Mouse (Mus musculus) gastrocnemius, postnatal 14 days (tissue): Measurements from ENCODE around the gene Shisa8. TPM values are rescaled to one million over a fixed set of nuclear protein-coding genes. Genes with fewer than 3 reads are reported as not detected.

Experiments used
- DNase-seq: peaks from one replicate; pipeline ENCODE4 v3.0.0; 2021; ENCODE audit warnings: mixed read lengths
- intact Hi-C: fragments of 180-260 bp; cut with DNase I; formaldehyde crosslinking; loops from one replicate; pipeline ENCODE4 v1.15.1; 2025; ENCODE audit warnings: low total_unique reads
- total RNA-seq, 2 experiments: library from RNA; stranded (reverse); gene quantifications; 2 replicates each; pipeline ENCODE4 v1.2.3; 2021

Gene Shisa8
- total RNA-seq, 2 experiments from 2014 or later = 0.08 TPM; not detected in 1

DNA sequence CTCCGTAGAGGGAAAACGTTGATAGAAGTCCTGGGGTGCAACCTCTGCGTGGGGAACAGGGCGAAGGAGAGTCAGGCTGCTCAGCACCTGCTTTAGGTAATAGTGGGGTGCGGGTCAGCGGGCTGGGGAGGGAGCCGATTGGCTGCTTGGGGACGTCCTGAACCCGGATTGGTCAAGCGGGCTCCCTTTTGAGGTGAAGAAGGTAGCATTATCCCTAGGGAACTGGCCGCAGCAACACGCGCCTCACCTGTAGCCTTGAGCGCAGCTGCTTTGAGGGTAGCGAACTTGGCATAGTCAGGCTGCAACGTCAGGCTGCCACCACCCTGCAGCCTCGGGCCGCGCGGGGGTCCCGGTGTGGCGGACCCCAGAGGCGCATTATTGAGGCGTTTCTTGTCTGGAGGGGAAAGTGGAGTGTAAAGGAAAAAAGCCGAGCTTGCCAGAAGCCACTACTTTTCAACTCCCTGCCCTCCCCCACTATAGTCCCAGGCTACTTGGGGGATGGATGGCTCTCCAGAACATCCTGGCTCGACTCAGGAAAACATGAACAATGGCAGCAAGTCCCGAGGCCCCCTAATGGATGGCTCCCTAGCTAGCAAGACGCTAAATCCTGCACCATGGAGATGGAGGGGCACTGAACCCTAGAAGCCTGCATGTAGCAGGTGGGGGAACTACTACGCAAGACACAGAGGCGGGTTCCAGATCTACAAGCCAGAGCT is 5.0 kb downstream of the Shisa8 start:
- intact Hi-C loops = no loop called here
- no peak for DNase-seq

DNA sequence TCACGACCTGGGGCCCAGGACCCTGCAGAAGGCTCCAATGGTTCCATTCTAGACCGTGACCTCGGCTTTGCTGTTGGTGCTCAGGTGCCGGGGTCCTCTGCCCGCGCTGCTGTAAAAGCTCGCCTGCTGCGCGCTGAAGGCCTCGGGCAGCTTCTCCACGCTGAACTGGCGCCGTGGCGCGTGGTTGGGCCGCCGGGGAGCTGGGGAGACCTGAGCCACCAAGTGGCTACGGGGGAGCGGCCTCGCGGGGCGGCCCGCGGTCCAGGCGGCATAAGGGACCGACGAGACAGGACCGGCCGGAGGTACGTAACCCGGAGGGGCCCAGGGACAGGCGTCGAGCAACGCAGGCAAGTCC is 5.5 kb downstream of the Shisa8 start:
- no peak for DNase-seq
- intact Hi-C loops = no loop called here

DNA sequence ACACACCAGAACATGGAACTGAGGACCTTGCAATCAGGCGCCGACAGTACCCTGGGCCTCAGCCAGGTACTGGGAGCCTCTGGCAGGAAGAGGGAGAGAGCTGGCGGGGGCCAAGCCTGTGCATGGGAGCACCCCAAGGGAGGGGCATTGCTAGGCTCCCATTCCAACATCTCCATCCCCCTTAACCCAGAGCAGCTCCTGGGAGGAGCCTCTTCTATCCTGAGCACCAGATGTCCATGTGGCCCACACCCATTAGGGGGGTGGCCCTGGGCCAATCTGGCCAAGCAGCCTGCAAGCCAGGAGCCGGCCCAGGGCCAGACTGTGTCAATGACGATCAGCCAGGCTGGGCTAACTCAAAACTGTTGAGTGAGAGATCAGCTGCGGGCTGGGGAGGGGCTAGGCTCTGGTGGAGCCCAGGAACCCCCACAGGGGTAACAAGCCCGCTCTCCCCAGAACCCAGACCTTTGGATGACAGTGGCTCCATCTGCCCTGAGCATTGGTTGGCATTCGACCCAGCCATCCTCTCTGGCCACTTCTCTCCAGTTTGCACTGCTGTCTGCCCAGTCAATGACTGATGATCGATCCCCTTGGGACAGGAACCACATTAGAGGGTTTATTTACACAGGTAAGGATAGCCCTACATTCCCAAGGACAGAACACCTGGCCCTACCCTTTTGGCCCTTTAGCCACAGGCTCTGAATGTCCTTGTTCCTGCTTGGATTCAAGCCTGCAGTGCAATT is 6.1 kb downstream of the Shisa8 start:
- DNase-seq = peak; percentile 92
- intact Hi-C loops = no loop called here

DNA sequence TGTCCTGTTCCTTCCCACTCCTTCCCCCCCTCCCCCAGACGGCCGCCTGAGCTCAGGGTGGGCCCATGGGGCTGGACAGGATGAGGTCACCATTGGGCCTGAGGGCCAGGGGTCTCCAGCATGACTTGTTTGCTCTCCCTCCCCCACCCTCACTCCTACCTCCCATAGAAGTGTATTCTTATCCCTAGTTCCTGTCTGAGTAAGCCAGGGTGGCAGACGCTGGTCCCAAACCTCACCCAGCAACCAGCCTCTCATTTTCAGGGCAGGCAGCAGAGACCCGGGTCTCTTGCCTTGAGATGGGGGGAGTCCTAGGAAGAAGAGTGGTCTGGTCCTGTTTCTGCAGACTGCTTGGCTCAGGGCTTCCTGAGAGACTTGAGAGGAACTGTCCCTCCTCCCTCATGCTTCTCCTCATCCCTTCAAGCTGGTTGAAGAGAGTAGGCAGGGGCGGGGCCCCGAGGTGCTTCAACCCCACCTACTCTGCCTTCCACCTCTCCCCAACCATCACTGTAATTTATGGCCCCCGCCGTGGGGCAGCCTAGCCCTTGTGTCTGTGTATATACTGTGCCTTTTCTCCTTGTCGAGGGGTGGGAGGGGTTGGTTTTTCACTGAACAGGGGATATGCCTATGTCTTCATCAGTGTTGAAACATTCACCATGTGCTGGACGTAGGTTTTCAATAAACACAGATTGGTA is 7.8 kb downstream of the Shisa8 start:
- DNase-seq = no peak
- intact Hi-C loops = no loop called here

DNA sequence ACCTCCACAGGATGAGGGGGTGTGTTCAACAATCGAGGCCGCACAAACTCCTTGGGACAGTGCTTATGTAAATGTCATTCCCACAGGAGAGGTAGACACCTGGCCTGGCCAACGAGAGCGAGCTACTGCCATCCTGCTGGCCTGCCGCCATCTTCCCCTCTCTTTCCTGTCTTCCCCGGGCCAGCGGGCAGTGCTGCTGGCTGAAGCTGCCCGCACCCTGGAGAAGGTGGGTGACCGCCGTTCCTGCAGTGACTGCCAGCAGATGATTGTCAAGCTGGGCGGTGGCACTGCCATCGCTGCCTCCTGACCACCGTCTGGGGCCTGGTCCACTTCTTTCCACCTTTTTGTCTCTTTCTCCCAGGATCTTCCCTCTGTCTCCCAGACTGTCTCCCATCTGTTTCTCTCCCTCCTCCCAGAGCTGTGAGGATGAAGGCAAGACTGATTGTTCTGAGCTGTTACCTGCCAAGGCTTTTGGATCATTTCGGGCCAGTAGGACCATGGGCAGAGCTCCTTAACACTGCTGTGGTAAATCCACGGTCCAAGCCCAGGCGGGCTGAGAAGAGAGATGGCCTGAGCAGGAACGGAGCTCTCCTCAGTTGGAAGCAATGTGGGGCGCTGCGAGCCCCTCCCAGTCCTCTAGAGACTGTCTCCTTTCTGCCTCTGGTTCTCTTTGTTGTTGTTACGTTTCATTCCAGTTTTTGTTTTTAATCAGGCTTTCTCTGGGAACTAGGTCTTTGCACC is 8.8 kb downstream of the Shisa8 start:
- DNase-seq = no peak
- intact Hi-C loops = no loop called here

DNA sequence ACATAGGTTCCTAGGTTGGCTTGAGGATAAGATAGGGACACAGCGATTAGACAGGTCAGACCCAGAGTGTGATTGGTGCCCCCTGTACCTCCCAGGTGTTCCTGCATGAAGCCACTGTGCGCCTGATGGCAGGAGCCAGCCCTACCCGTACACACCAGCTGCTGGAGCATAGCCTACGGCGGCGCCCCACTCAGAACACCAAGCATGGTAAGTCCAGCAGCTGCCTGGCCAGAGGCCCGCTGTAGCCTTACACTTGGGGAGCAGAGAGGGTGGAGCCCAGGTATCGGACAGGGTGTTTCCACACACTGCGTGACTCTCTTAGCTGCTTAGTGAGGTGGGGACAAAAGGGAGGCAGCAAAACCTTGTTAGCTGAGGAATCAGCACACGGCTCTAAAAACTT is 9.5 kb downstream of the Shisa8 start:
- no peak for DNase-seq
- intact Hi-C loops = no loop called here

DNA sequence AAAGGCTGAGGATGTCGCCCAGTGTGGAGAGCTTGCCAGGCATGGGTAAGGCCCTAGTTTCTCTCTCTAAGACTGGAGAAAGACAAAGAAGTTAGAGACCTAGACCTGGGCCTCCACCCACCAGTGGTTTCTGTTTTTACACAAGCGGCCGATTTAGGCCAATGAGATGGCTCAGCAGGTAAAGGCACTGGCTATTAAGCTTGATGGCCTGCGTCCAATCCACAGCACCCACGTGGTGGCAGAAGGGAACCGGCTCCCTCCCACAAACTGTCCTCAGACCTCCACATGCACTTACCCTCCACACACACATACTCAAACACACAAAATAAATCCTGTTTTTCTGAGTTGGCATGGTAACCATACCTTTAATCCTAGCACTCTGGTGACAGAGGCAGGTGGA is 10.5 kb downstream of the Shisa8 start:
- intact Hi-C loops = no loop called here
- no peak for DNase-seq

DNA sequence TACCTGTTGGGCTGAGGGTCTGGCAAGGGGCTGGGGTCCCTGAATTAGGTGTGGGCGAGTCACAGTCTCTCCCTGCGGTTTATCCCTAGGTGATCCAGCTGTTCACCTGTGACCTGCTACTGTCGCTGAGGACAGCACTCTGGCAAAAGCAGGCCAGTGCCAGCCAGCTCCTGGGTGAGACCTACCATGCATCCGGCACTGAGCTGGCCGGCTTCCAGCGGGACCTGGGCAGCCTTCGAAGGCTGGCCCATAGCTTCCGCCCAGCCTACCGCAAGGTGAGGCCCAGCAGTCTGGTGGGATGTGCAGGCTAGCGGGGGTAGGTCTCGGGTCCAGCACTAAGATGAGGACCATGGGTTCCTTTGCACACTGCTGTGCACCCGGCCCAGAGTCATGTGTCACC is 13.1 kb downstream of the Shisa8 start:
- DNase-seq = no peak

DNA sequence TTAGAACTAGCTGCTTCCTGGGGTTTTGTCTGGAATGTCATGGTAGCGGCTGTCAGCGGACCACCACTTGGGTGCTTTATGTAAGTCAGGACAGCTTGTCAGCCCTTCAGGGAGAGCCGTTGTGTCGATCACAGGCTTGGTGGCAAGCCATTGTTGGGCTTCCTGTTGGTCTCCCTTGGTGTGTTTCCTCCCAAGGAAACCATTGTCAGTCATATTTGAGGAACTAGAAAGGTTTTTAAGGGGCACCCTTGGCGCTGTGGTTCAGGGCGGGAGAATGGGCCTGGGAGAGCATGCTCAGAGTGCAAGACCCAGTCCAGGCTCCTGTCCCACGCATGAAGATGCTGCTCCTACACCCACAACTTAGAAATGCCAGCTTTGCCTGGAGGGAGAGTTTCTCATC is 14.3 kb downstream of the Shisa8 start:
- no peak for DNase-seq
- intact Hi-C loops = no loop called here

More for the DNA sequence above, 13.1 kb downstream of the Shisa8 start:
- intact Hi-C loops = no loop called here

DNA sequence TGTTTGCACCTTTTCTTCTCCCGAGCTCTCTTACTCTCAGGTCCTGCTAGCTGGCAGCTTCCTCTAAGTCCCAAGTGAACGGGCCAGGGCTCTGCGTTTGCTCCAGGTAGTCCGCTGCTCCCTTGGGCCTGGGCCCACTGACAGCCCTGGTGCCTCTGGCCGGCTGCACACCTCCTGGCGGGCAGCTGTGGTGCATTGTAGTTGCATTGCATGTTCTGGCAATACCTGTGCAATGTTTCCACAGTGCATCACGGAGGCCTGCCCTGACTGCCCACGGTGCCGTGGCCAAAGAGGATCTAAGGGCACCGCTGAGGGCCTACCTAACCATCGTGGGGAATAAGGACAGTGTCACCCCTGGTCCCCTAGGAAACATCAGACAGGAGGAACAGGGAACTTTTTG is 14.7 kb downstream of the Shisa8 start:
- intact Hi-C loops = no loop called here
- no peak for DNase-seq

DNA sequence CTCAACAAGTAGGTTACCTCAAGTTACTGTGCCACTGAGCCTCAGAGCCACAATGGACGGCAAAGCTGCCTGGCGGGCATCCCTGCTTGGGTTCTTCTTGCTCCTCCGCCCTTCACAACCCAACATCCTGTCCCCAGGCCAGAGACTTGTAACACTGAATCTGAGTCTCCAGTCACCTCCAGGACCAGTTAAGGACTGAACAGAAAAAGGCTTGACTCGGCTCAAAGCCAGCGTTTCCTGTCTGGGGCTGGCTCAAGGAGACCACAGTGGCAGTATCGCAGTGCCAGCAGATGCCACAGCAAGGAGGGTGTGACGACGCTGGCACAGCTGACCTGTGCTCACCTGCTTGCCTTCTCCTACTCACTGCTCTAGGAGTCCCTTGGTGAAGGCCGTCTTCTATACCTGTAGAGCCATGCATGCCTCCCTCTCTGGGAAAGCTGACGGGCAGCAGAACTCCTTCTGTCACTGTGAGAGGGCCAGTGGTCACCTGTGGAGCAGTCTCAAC is 15.3 kb downstream of the Shisa8 start:
- no peak for DNase-seq
- intact Hi-C loops = no loop called here

DNA sequence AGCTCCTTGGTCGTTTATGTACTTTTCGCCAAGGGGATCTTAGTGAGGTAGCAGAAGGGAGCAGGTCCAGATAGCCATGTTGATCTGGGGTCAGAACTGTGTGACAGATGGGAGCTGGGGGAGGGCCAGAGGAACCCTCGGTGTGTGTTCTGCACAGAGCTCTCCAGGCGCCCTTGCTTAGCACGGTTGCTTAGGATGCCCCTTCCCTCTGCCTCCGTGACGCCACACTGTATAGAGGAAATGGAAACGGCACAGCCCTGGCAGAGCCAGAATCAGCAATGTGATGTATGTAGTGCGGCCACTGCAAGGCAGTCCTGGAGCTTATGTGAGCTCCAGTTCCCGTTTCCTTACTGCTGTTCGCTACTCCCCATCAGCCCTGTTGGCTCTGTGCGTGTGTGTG is 16.3 kb downstream of the Shisa8 start:
- intact Hi-C loops = no loop called here
- no peak for DNase-seq

DNA sequence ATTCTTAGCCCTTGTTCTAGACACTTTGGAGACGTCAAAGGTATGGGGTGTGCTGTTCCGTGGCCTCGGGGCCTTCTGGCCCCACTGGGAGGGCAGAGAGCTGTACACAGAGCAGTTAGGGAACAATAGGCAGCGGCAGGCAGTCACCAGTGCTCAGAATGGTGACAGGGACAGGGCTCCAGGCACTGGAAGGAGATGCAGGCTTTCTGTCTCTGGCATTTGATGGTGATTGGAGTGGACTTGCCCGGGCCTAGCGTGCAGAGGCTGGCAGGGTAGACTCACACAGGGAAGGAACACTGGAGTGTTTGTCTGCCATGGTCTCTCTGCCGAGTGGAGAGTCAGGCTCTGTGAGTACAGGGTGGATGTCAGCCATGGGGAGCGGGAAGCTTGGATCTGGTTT is 20.0 kb downstream of the Shisa8 start:
- intact Hi-C loops = no loop called here
- DNase-seq = no peak

DNA sequence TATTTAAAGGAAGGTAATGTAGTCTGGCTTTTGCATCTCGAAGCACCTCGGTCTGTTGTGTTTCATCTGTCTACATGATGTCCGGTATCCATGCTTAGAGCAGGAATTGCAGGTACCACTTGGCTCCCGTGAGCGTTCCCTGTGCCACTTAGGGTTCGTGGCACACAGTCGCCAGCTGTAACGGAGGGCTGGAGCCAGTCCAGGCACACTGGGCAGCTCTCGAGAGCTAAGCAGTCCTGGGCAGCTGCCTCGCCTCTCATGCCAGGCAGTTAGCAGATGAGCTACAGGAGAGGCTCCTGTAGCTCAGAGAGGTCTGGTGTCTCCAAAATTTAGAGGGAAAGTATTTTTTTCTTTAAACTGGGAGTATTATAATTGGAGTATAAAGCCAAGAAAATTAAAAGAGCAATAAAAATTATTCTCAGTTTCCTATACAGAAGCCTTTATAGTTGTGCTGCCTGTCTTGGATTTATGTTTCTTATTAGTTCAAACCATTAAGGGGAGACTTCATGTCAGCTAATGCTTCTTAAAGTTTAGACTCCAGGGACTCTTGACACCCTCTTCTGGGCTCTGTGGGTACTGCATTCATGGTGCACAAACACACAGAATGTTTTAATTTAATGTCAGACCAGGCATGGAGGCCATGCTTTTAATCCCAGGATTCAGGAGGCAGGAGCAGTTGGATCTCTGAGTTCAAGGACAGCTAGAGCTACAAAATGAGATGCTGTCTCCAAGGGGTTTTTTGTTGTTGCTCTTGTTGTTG is 24.0 kb downstream of the Shisa8 start:
- intact Hi-C loops = no loop called here
- peak; percentile 80 for DNase-seq

DNA sequence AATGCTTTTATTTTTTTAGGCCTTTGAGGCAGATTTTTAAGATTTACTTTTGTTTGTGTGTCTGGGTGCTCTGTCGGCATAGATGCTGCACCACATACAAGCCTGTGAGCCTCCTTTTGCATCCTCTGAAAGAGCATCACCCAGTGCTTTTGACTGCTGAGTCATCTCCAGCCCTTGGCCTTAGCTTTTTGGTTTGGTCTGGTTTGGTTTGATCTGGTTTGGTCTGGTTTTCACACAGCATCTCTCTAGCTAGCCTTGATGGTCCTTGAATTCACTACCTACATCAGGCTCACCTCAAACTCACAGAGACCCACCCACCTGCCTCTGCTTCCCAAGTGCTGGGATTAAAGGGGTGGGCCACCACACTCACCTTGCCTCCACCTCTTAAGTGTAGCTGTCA is 24.7 kb downstream of the Shisa8 start:
- no peak for DNase-seq
- intact Hi-C loops = no loop called here

DNA sequence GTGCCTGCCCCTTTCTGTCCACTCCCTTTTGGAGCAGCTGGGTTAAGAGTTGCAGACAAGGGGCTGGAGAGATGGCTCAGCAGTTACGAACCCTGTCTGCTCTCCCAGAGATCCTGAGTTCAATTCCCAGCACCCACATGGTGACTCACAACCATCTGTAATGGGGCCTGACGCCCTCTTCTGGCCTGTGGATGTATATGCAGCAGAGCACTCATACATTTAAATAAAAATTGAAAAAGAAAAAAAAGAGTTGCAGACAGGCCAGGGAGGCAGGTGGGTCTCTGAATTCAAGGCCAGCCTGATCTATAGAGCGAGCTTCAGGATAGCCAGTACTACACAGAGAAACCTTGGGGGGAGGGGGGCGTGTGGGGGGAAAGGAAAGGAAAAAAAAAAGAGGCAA is 25.2 kb downstream of the Shisa8 start:
- intact Hi-C loops = no loop called here
- no peak for DNase-seq

DNA sequence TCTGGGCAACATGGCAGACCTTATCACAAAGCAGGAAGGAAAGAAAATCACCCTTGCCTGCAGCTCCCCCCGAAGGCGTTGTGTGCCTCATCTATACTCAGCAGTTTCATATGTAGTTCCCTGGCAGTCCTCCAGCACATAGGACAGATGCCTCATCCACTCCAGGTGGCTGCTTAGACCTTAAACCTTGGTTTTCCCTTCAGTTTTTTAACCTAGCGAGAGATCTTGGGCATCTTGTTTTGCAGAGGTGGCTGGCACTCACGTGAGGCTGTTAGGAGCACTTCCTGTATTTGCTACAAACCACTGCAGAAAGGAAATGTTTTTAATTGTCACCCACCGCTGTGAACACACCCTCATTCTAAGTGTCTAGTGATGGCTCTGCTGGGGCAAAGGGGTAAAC is 25.7 kb downstream of the Shisa8 start:
- intact Hi-C loops = no loop called here
- DNase-seq = no peak

DNA sequence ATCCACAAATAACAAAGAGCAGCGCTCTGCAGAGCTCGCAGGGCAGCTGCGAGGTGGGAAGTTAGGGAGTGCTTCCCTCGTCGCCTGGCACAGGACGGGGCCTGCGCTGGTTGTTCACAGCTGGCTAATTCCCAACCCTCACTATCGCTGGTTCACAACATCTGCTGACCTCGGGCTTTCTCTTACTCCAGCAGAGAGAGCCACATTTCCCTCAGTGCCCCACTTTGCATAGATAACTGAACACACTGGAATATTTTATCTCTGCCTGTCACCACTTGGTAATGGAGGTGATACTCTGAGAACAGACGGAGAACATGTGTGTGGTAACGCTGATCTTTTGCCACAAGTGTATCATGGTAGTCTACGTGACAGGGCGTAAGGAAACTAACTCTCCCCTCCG is 26.5 kb downstream of the Shisa8 start:
- DNase-seq = no peak
- intact Hi-C loops = no loop called here

DNA sequence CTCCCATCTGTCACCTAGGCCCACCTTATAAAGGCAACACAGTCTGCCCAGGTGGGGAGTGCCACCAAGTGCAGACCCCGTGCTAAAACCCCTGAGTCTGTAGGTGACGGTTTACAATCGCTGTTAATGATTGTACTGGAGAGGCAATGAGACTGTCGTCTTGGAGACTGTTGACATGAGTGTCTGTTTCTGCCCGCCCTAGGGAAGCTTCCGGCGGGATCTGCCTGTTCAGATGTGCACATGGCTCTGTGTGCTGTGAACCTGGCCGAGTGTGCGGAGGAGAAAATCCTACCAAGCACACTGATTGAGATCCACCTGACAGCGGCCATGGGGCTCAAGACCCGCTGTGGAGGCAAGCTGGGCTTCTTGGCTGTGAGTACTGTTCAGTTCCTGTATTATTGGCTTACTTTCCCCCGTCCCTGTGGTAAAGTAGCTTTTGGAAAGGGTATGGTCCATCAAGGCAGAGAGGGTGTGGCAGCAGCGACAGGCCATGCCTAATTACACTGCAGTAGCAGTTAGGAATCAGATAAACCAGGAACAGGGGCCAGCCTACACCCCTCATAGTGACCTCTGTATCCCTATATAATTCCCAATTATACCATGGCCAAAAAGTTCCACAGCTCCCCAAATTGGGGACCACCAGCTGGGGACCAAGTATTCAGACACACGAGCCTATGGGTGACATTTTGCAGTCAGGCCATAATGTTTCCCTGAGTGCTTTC is 27.4 kb downstream of the Shisa8 start:
- DNase-seq = no peak
- intact Hi-C loops = no loop called here
